Mouse (Mus musculus): ENCODE data around the gene Lig1.

Lig1 gene

GRCm38 (mm10) chr7:13310493-13311199, 33.6 kb downstream of the Lig1 start:
- WGBS = 94% methylated on average over 6 of the region's 6 CpGs

- 87% methylated on average over 4 of the region's 4 CpGs for WGBS
Measured at GRCm38 (mm10) chr7:13311401-13311800, 34.3 kb downstream of the Lig1 start.

- 51% methylated on average over 5 of the region's 5 CpGs for WGBS
Measured at GRCm38 (mm10) chr7:13314095-13314597, 37.1 kb downstream of the Lig1 start.

GRCm38 (mm10) chr7:13321424-13321823, 44.3 kb downstream of the Lig1 start:
- 83% methylated on average over 3 of the region's 3 CpGs for WGBS

GRCm38 (mm10) chr7:13324316-13324715, 47.2 kb downstream of the Lig1 start, which contains the start of gene Pla2g4c:
TSS of gene Pla2g4c (plus strand) at chr7:13324655.
- 80% methylated on average over 2 of the region's 2 CpGs for WGBS

GRCm38 (mm10) chr7:13330575-13330974, 53.5 kb downstream of the Lig1 start:
- WGBS = 99% methylated on average over 2 of the region's 2 CpGs

Data from cerebral cortex, adult 2 months (tissue).